9 mouse cellular contexts compared by ENCODE assay signal in the genomic region with DNA sequence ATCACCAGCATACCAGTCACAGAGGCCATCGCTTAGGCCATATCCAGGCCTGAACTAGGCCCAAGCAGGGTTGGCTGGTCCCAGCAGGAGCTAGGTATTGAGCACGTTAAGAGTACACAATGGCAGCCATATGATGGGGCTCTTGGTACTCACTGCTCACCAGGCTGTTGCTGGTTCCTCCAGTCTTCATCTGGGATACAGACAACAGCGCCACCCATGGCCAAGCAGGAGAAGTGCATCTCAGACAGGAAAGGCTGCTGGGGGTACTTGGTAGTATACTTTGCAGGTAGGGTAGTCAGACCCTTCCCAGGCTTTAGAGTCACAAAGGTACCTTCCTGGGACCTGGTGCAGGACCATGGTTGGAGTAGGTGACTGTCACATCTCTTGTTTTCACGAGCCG.
DNase-seq lines count a peak whose midpoint lies in the region; ATAC-seq and TF ChIP-seq lines count a peak whose summit lies in the region.
"Had no signal": no experiment of that assay in that cellular context is flagged by ENCODE, and none has a peak within 500 bp of the region (broad histone marks: within the 10 kb centered on the region; RNA-seq: fewer than 3 reads in every experiment).

No protein-coding gene starts in this region.

- peaks cover 8% of the 10 kb centered on the region for H3K4me1 ChIP-seq in forebrain, embryonic 11.5 days (replicated peaks; ENCODE audit: control insufficient read depth, insufficient read depth, low read length)

- no peak overlapping the region for H3K4me3 ChIP-seq in left cerebral cortex, adult 2 months
- H3K4me3 ChIP-seq in forebrain, embryonic 11.5 days (ENCODE audit: low read depth, low read length): no peak overlapping the region

- ATAC-seq in cerebellum, adult (ENCODE audit: insufficient number of reproducible peaks, low FRiP score, low TSS enrichment): no peak
- no peak for ATAC-seq in forebrain, embryonic 11.5 days (replicated peaks; ENCODE audit: low FRiP score)

- H3K4me2 ChIP-seq in forebrain, embryonic 11.5 days (ENCODE audit: low read depth, low read length, severe bottlenecking): no peak overlapping the region

- no peak overlapping the region for H3K27ac ChIP-seq in left cerebral cortex, adult 2 months
- no peak overlapping the region for H3K27ac ChIP-seq in forebrain, embryonic 11.5 days (ENCODE audit: low read depth, low read length)

- no peaks in the 10 kb centered on the region for H3K27me3 ChIP-seq in forebrain, embryonic 11.5 days (ENCODE audit: control insufficient read depth, insufficient read depth, low read length)

- TF ChIP-seq CTCF in left cerebral cortex, adult 2 months (IDR thresholded peaks at IDR 0.05): peak; percentile 57

- 69% methylated on average over 5 of the region's 5 CpGs for WGBS in forebrain, embryonic 11.5 days

- intact Hi-C loops in left cerebral cortex, adult 2 months (cut with DNase I): no loop called here

- H3K9ac ChIP-seq in forebrain, embryonic 11.5 days (ENCODE audit: low read length): no peak overlapping the region

- DNase-seq in cerebellum, postnatal 10 days: peak; percentile 38 to 54
- DNase-seq in left cerebral cortex, adult 2 months (ENCODE audit: extremely low spot score in 1 of 2, low spot score in 2 of 2): no peak
- DNase-seq in left cerebral cortex, adult 8-10 months (ENCODE audit: low spot score in 2 of 2): no peak
- DNase-seq in WW6 (ENCODE audit: low read depth, low spot score): peak; percentile 16
- DNase-seq in retina, postnatal 1 day: peak; percentile 24
- DNase-seq in layer of hippocampus, adult 9-10 months (ENCODE audit: low spot score): no peak
- no peak for DNase-seq in forebrain, embryonic 11.5 days (ENCODE audit: low spot score)
- DNase-seq: embryo, embryonic 11 days had no signal

- H3K36me3 ChIP-seq in forebrain, embryonic 11.5 days (ENCODE audit: control insufficient read depth, insufficient read depth, low read length): no peaks in the 10 kb centered on the region

- H3K9me3 ChIP-seq in forebrain, embryonic 11.5 days (ENCODE audit: control insufficient read depth, low read length): no peaks in the 10 kb centered on the region

Comparison
In these comparisons a context has a peak if more than half of its experiments do, and no peak if none do; other contexts are left out.
1. DNase-seq: peak in cerebellum, postnatal 10 days (2 of 2), WW6 (single experiment) and retina, postnatal 1 day (single experiment); none in left cerebral cortex, adult 2 months (0 of 2), left cerebral cortex, adult 8-10 months (0 of 2), layer of hippocampus, adult 9-10 months (single experiment) and forebrain, embryonic 11.5 days (single experiment).